Mouse (Mus musculus): Measurements from ENCODE around the gene Kitl.

The Kitl gene

DNA sequence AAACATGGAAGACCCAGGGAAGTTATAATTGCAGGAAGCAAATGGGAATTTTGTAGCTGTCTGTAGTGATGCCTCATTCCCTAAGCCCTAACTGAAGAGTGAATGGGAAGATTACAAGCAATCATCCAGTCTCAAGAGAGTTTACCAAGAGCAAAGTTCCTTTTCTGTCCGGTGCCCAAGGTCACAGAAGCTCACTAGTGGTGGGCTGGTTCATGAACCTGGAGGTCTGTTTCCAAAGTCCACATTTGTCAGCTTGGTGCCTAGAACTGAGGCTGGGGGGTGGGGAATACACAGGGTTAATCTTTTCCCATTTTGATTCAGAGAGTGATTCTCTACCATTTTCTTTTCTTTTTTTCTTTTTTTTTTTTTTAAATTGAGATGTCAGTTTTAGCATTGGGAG is 11.3 kb downstream of the Kitl start:
- no peak for ATAC-seq (ENCODE audit: low TSS enrichment)

DNA sequence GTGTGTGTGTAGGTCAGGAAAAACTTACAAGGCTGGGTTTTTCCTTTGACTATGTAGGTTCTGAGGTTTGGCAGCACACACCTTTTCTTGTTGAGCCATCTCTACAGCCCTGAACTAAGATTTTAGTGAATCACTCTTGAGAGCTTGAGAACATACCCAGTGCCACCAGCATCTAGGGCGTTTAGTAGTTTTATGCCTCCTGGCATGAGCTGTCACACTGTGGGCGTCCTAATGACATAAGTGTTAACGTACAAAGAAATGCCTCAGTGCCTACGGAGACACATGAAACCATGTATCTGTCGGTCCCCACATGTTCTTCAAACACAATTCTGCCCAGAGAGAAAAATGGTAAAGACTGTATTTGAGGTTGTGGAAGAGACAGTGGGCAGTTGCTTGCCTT is 15.0 kb downstream of the Kitl start:
- peak; percentile 98 for ATAC-seq (ENCODE audit: low TSS enrichment)

- ATAC-seq (ENCODE audit: low TSS enrichment) = peak; percentile 26; the same call in 1 of the 2 replicates
These were observed 15.6 kb downstream of the Kitl start for GRCm38 (mm10) chr10:100030980-100031516.

- ATAC-seq (ENCODE audit: low TSS enrichment) = no peak
These were observed 16.2 kb downstream of the Kitl start for GRCm38 (mm10) chr10:100031631-100032030.

- ATAC-seq (ENCODE audit: low TSS enrichment) = no peak
These were observed 17.1 kb downstream of the Kitl start for GRCm38 (mm10) chr10:100032566-100032965.

GRCm38 (mm10) chr10:100036021-100036420 is 20.6 kb downstream of the Kitl start:
- ATAC-seq (ENCODE audit: low TSS enrichment) = no peak

DNA sequence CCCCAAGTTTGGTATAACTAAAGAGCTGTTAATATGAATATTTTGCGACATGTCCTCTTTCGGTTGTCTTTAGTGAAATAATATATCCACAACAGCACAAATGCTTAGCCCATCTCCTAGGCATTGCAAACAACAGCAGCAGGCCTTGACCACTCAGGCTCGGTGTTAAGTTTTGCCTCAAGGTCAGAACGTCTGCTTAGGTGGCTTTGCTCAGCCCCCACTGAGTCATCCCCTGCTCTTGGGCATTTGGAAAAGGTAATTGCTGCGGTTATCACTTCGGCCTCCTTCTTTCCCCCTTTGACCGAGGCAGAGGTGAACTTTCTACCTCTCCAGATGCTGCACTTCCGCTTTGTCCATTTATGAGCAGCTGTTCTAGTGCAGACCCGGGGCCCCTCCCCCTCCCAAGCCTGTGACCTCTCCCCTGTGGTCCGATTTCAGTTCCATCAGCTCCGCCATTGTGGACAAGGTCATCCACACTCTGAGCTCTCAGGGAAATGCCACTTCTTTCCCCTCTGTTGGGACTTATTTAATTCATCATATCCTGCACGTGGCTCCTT is 23.0 kb downstream of the Kitl start:
- ATAC-seq (ENCODE audit: low TSS enrichment) = no peak

DNA sequence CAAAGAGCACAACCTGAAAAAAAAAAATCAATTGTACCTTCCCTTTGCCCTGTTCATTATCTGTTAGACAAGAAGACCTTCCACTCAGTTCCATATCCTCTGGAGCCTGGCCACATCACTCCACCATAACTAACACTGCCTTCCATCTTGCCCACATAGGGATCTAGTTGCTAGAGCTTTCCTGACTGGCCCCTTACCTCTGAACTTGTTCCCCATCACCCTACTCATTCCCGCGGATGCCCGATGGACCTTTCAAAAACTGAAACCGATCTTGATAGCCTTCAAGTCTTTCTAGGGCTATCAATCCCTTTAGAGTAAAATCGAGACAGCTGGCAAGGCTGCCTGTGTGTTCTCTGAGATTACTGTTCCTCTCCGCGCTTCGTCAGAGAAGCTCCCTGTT is 23.6 kb downstream of the Kitl start:
- no peak for ATAC-seq (ENCODE audit: low TSS enrichment)

- ATAC-seq (ENCODE audit: low TSS enrichment) = no peak
These were observed 28.3 kb downstream of the Kitl start for GRCm38 (mm10) chr10:100043748-100044147.

- ATAC-seq (ENCODE audit: low TSS enrichment) = no peak
These were observed 28.7 kb downstream of the Kitl start for GRCm38 (mm10) chr10:100044153-100044552.

DNA sequence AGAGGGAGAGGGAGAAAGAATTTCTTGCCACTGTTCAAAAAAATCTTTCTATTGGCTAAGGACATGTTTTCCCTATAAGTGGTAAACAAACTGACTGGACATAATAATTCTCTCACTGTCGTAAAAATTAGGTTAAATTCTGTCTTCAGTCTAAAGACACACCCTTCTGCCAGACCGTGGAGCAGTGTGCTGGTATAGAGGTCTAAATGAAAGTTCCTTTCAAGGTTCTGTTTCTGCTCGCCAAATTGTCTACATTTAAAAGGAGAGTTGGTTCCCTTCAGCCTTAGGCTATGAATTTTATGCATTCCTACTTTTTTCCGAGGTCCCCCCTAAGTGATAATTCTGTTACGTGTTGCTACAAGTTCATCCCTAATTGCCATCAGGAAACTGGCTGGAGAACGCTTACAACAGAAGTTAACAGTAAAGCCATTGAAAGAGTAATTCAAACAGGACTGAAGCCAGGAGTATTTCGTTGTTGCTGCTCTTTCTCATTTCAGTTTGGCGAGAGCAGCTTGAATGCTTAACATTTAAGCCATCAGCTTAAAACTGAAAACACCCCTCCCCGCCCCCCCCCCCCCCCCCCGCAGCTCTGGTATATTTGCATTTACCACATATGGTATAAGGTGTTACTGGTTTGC is 35.8 kb downstream of the Kitl start:
- no peak for ATAC-seq (ENCODE audit: low TSS enrichment)

DNA sequence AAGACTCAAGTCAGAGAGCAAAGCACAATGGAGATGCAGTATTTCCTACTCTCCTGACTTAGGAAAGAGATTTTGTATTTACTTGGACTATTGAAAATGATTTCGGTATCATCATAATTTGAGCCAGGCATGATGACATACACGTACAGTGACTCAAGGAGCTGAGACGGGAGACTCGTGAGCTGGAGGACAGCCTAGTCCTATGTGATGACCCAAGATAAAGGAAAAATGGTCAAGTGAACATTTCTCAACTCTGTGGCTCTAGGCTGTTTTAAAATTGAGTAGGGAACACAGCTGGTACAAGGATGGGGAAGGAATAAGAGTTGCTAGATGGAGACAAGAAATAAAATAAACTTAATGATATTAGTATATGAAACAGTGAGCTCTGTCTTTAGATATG is 37.0 kb downstream of the Kitl start:
- no peak for ATAC-seq (ENCODE audit: low TSS enrichment)

DNA sequence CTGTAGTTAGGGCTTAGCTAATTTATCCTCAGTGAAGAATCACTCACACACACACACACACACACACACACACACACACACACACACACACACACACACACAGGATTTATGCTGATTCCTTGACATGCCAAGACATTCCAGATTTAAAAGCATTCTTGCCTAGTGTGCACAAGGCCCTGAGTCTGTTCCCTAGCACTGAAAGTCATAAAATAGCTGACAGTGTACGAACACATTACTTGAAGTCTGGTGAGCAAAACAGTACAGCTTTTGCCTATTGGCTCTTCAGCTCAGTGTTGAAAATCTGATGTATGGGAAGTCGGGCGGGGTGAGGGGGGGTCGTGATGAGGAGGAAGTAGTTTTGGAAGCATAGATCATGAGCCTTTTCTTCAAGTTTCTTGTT is 37.5 kb downstream of the Kitl start:
- no peak for ATAC-seq (ENCODE audit: low TSS enrichment)

- peak; percentile 69 for ATAC-seq (ENCODE audit: low TSS enrichment)
These were observed 38.6 kb downstream of the Kitl start for GRCm38 (mm10) chr10:100054006-100054405.

- ATAC-seq (ENCODE audit: low TSS enrichment) = peak; percentile 72
These were observed 39.7 kb downstream of the Kitl start for GRCm38 (mm10) chr10:100055082-100055481.

- ATAC-seq (ENCODE audit: low TSS enrichment) = no peak
These were observed 41.7 kb downstream of the Kitl start for GRCm38 (mm10) chr10:100057106-100057623.

GRCm38 (mm10) chr10:100059356-100059755 is 43.9 kb downstream of the Kitl start:
- no peak for ATAC-seq (ENCODE audit: low TSS enrichment)

DNA sequence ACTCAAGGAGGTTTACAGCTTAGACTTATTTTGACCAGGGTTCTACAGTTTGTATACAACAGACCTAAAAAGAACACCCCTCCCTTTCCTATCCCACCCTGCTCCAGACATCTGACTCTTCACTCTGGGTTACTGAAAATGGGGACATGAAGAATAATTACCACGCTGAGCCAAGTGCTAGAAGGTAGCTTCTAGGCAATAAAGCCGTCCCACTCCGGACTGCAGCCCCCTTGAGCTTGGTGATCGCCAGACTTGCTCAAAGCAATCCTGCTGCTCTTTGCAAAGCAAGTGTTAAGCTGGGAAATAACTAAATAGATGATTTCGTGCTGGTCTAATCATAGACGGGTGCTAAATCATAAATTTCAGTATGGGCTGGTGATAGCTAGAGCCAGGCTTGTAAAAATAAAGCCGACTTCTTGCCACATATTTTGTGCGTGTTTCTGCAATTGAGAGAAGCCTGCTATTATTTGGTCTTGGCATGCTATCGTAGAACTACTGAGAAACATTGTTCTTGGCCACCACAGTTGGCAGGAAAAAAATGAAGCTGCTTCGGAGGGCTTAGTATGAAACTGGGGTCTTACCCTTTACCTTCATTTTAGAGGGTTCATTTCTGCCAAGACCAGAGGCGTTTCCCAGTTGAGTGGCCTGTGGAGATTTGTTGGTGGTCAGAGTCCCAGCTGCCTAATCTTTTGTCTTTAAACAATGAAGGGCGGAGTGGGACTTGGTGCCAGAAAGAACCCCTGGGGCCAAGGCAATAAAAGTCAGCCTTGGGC is 50.3 kb downstream of the Kitl start:
- peak; percentile 16; the same call in 1 of the 2 replicates for ATAC-seq (ENCODE audit: low TSS enrichment)

GRCm38 (mm10) chr10:100066374-100066773 is 50.9 kb downstream of the Kitl start:
- 0 out of 2 replicates have a peak, but pooled peaks have one; percentile 45 for ATAC-seq (ENCODE audit: low TSS enrichment)

GRCm38 (mm10) chr10:100072641-100073040 is 57.2 kb downstream of the Kitl start:
- no peak for ATAC-seq (ENCODE audit: low TSS enrichment)

DNA sequence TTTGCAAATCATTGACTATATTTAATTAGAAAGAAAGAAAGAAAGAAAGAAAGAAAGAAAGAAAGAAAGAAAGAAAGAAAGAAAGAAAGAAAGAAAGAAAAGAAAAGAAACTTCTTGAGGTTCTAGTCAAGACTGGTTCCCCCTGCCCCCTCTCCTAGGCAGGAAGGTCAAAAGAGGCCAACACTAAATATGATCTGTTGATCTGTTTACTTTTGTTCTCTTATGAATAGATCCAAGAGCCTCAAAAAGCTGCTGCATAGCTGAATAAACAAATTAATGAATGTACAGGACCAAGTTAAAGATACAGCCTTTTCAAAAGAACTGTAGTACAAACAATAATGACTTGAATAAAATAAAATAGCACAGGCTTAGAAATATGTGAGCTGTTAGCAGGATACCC is 57.7 kb downstream of the Kitl start:
- no peak for ATAC-seq (ENCODE audit: low TSS enrichment)

- no peak for ATAC-seq (ENCODE audit: low TSS enrichment)
These were observed 85.7 kb downstream of the Kitl start for GRCm38 (mm10) chr10:100101115-100101514.

DNA sequence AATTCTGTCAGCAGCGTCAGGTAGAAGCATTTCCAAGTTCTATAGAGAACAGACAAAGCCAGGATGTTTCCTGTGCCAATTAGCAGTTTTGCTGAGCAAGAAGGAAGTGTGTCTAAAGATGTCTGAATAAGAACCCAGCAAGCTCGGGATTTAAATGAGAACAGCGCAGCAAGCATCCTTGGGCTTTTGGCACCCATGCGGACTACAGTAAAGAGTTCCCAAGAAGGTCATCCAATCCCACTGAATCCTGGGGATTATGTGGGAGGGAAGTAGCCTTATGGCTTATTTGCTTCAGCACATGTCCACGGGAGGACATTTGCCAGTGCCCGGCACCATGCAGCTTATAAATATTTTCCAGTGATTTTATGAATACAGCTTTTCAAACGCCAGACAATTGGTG is 95.8 kb downstream of the Kitl start:
- ATAC-seq (ENCODE audit: low TSS enrichment) = peak; percentile 76

All from frontal cortex, adult (tissue).